Mouse (Mus musculus): Measurements from ENCODE around the gene Ndrg2.

DNA sequence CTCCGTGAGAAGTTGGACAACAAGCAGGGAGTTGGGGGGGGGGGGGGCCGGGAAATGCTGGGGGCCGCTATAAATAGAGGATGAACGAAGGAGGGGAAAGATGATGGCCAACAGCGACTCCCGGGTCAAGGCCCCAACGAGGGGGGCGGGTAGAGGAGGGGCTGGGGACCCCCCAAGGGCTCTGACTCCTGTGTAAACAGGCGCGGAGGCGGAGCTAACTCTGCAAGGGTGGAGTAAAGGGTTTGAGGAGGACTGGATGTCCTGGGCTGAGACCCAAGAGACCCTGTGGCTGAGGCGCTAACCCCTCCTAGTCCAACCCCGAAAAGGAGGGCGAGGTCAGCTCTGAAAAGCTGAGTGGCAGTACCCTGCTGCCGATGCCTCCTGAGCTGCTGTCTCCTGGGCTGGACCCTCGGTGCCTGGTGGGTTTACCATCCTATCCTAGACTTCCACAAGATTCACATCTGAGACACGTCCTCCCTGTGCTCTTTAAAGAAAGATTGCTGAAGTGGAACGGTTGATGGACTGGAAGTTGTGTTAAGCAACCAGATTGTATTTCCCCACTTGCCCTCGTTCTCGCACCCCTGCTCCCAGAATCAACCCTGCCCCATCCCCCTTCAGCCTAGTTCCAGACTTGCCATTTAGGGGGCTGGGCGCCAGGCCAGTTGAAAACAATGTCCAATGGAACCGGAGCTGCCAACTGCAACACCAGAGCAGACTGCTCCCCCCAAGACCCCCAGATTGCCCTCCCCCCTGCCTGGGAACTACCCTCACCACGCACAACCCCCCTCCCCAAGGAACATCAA, at the start of gene Ndrg2:
- TF ChIP-seq POLR2A (IDR thresholded peaks at IDR 0.05; ENCODE audit: borderline replicate concordance, extremely low read depth, low read depth, low read length) (peak; percentile 67; the same call in 1 of the 2 replicates), CTCF (IDR thresholded peaks at IDR 0.05; ENCODE audit: insufficient read depth, low read length) (no peak)
